Mouse (Mus musculus) embryonic fibroblast, embryonic 13.5 days (primary cell): ENCODE data around the gene Papolb.

Experiments
- CTCF ChIP-seq: IDR thresholded peaks from 2 replicates; pipeline ENCODE4 v1.5.1; 2011; ENCODE audit warnings: mild to moderate bottlenecking, control low read depth, low read length, moderate library complexity, borderline replicate concordance; ENCODE audit not compliant: insufficient read depth
- POLR2A ChIP-seq: IDR thresholded peaks from 2 replicates; pipeline ENCODE4 v1.6.1; 2011; ENCODE audit warnings: low read depth, mild to moderate bottlenecking, control low read depth, low read length, moderate library complexity

GRCm38 (mm10) chr5:142521195-142521866, 8.5 kb downstream of the Papolb start:
- no peak for TF ChIP-seq CTCF
- no peak for TF ChIP-seq POLR2A
